Mouse (Mus musculus) forebrain, embryonic 15.5 days (tissue): ENCODE measurements around the gene Lmna. TPM values are rescaled to one million over a fixed set of nuclear protein-coding genes. Genes with fewer than 3 reads are reported as not detected.

Experiments
- ATAC-seq: fragments of 200-750 bp; cut with Nextera tagmentation; replicated peaks from 2 replicates; pipeline ENCODE4 v1.8.0; 2017; ENCODE audit warnings: mild to moderate bottlenecking, moderate TSS enrichment, moderate library complexity
- H3K27ac ChIP-seq: fragments of 300-500 bp; sonication (generic); replicated peaks from 2 replicates; pipeline ENCODE4 v1.5.1; 2015; ENCODE audit warnings: mild to moderate bottlenecking, inconsistent platforms
- H3K27me3 ChIP-seq: fragments of 300-500 bp; sonication (generic); 2 replicates; pipeline ENCODE4 v1.6.1; 2015; ENCODE audit warnings: inconsistent platforms
- H3K36me3 ChIP-seq: fragments of 300-500 bp; sonication (generic); 2 replicates; pipeline ENCODE4 v1.6.1; 2015; ENCODE audit warnings: mild to moderate bottlenecking, inconsistent platforms
- H3K4me1 ChIP-seq: fragments of 300-500 bp; sonication (generic); 2 replicates; pipeline ENCODE4 v1.6.1; 2015; ENCODE audit warnings: inconsistent platforms
- H3K4me2 ChIP-seq: fragments of 300-500 bp; sonication (generic); replicated peaks from 2 replicates; pipeline ENCODE4 v1.6.1; 2015; ENCODE audit warnings: mild to moderate bottlenecking, inconsistent platforms
- H3K4me3 ChIP-seq: fragments of 300-500 bp; sonication (generic); 2 replicates; pipeline ENCODE4 v1.5.1; 2015; ENCODE audit warnings: mild to moderate bottlenecking, inconsistent platforms
- H3K9ac ChIP-seq: fragments of 300-500 bp; sonication (generic); replicated peaks from 2 replicates; pipeline ENCODE4 v1.6.1; 2015; ENCODE audit warnings: mild to moderate bottlenecking, inconsistent platforms
- H3K9me3 ChIP-seq: fragments of 300-500 bp; sonication (generic); 2 replicates; pipeline ENCODE4 v1.6.1; 2016; ENCODE audit warnings: inconsistent platforms
- WGBS: fragments of 180-500 bp; shearing (Covaris S2); methylation state at CpG from one replicate; pipeline ENCODE4 v1.1.7; 2015; ENCODE audit warnings: mixed read lengths; 5-methylcytosine and 5-hydroxymethylcytosine counted together
- polyA plus RNA-seq: library from polyadenylated mRNA; unstranded; fragments of >200 nt; fragmentation: Nextera tagmentation; extraction: Ambion mirVana; gene quantifications from 2 replicates; pipeline ENCODE4 v1.2.1, GENCODE M21; 2015

The Lmna gene
- polyA plus RNA-seq, 1 experiment from 2014 or later, result 27.5 TPM

GRCm38 (mm10) chr3:88546674-88547418 is 37.1 kb upstream of the Lmna start:
- ATAC-seq, result no peak
- WGBS, result 78% methylated on average over 6 of the region's 6 CpGs
- no peak overlapping the region for H3K4me3 ChIP-seq

GRCm38 (mm10) chr3:88544955-88545591 is 35.3 kb upstream of the Lmna start:
- H3K4me2 ChIP-seq, result no peak overlapping the region
- no peak overlapping the region for H3K27ac ChIP-seq
- ATAC-seq, result no peak
- 67% methylated on average over 20 of the region's 20 CpGs for WGBS
- H3K4me3 ChIP-seq, result no peak overlapping the region
- no peak overlapping the region for H3K9ac ChIP-seq
- H3K9me3 ChIP-seq, result no peaks in the 10 kb centered on the region
- peaks cover 25% of the 10 kb centered on the region for H3K4me1 ChIP-seq
- peaks cover 7% of the 10 kb centered on the region; the same call in 1 of the 2 replicates for H3K36me3 ChIP-seq
- no peaks in the 10 kb centered on the region for H3K27me3 ChIP-seq

More at GRCm38 (mm10) chr3:88546674-88547418, 37.1 kb upstream of the Lmna start:
- Histone ChIP-seq H3K9ac (no peak overlapping the region), H3K27ac (no peak overlapping the region), H3K27me3 (no peaks in the 10 kb centered on the region), H3K4me2 (no peak overlapping the region), H3K4me1 (peaks cover 13% of the 10 kb centered on the region), H3K9me3 (no peaks in the 10 kb centered on the region), H3K36me3 (no peaks in the 10 kb centered on the region; the same call in 1 of the 2 replicates)

- H3K9ac ChIP-seq, result no peak overlapping the region
Observed at GRCm38 (mm10) chr3:88544514-88544913, 34.8 kb upstream of the Lmna start.

GRCm38 (mm10) chr3:88543651-88544410 is 34.1 kb upstream of the Lmna start:
- no peaks in the 10 kb centered on the region for H3K9me3 ChIP-seq
- 75% methylated on average over 5 of the region's 5 CpGs for WGBS
- no peaks in the 10 kb centered on the region for H3K27me3 ChIP-seq
- ATAC-seq, result no peak
- H3K27ac ChIP-seq, result no peak overlapping the region
- H3K9ac ChIP-seq, result no peak overlapping the region
- H3K4me3 ChIP-seq, result no peak overlapping the region
- peaks cover 35% of the 10 kb centered on the region for H3K4me1 ChIP-seq
- H3K36me3 ChIP-seq, result peaks cover 11% of the 10 kb centered on the region; the same call in 1 of the 2 replicates
- H3K4me2 ChIP-seq, result no peak overlapping the region

More at GRCm38 (mm10) chr3:88544514-88544913, 34.8 kb upstream of the Lmna start:
- Histone ChIP-seq H3K4me1 (peaks cover 30% of the 10 kb centered on the region), H3K9me3 (no peaks in the 10 kb centered on the region), H3K27me3 (no peaks in the 10 kb centered on the region), H3K27ac (no peak overlapping the region), H3K36me3 (peaks cover 8% of the 10 kb centered on the region; the same call in 1 of the 2 replicates), H3K4me3 (no peak overlapping the region), H3K4me2 (no peak overlapping the region)
- ATAC-seq, result no peak
- WGBS, result 38% methylated on average over 5 of the region's 5 CpGs

- Histone ChIP-seq H3K27me3 (no peaks in the 10 kb centered on the region), H3K9ac (no peak overlapping the region), H3K9me3 (no peaks in the 10 kb centered on the region), H3K36me3 (peaks cover 18% of the 10 kb centered on the region), H3K4me1 (peaks cover 41% of the 10 kb centered on the region), H3K4me3 (no peak overlapping the region), H3K4me2 (no peak overlapping the region), H3K27ac (no peak overlapping the region)
- no peak for ATAC-seq
- 91% methylated on average over 8 of the region's 8 CpGs for WGBS
Observed at GRCm38 (mm10) chr3:88543174-88543573, 33.4 kb upstream of the Lmna start.

GRCm38 (mm10) chr3:88542486-88542885 is 32.7 kb upstream of the Lmna start:
- Histone ChIP-seq H3K27ac (peak overlapping the region; percentile 51), H3K4me2 (no peak overlapping the region), H3K36me3 (peaks cover 25% of the 10 kb centered on the region), H3K9ac (no peak overlapping the region), H3K9me3 (no peaks in the 10 kb centered on the region), H3K27me3 (no peaks in the 10 kb centered on the region), H3K4me3 (no peak overlapping the region), H3K4me1 (peaks cover 48% of the 10 kb centered on the region)
- no peak for ATAC-seq
- WGBS, result 63% methylated on average over 4 of the region's 4 CpGs

GRCm38 (mm10) chr3:88541622-88542401 is 32.1 kb upstream of the Lmna start:
- Histone ChIP-seq H3K4me3 (no peak overlapping the region), H3K27ac (peak overlapping the region; percentile 51), H3K4me2 (no peak overlapping the region), H3K9me3 (no peaks in the 10 kb centered on the region), H3K4me1 (peaks cover 55% of the 10 kb centered on the region), H3K36me3 (peaks cover 31% of the 10 kb centered on the region), H3K27me3 (no peaks in the 10 kb centered on the region), H3K9ac (no peak overlapping the region)
- WGBS, result 43% methylated on average over 6 of the region's 7 CpGs
- peak; percentile 54 for ATAC-seq

- H3K9ac ChIP-seq, result no peak overlapping the region
- ATAC-seq, result no peak
- H3K27me3 ChIP-seq, result no peaks in the 10 kb centered on the region
- H3K4me2 ChIP-seq, result no peak overlapping the region
- peak overlapping the region; percentile 51 for H3K27ac ChIP-seq
- no peak overlapping the region for H3K4me3 ChIP-seq
- H3K4me1 ChIP-seq, result peaks cover 72% of the 10 kb centered on the region
- 42% methylated on average over 5 of the region's 5 CpGs for WGBS
- H3K36me3 ChIP-seq, result peaks cover 40% of the 10 kb centered on the region
- no peaks in the 10 kb centered on the region for H3K9me3 ChIP-seq
Observed at GRCm38 (mm10) chr3:88540085-88540484, 30.3 kb upstream of the Lmna start.

GRCm38 (mm10) chr3:88539397-88539796 is 29.6 kb upstream of the Lmna start:
- H3K36me3 ChIP-seq, result peaks cover 40% of the 10 kb centered on the region
- peak overlapping the region; percentile 61 for H3K27ac ChIP-seq
- no peak overlapping the region for H3K4me2 ChIP-seq
- H3K9ac ChIP-seq, result peak overlapping the region; percentile 34; the same call in 1 of the 2 replicates
- 0% methylated on average over 3 of the region's 3 CpGs for WGBS
- ATAC-seq, result no peak
- no peaks in the 10 kb centered on the region for H3K27me3 ChIP-seq
- H3K4me3 ChIP-seq, result no peak overlapping the region
- peaks cover 79% of the 10 kb centered on the region for H3K4me1 ChIP-seq
- H3K9me3 ChIP-seq, result no peaks in the 10 kb centered on the region

GRCm38 (mm10) chr3:88538271-88539145 is 28.8 kb upstream of the Lmna start:
- Histone ChIP-seq H3K27me3 (no peaks in the 10 kb centered on the region), H3K36me3 (peaks cover 40% of the 10 kb centered on the region), H3K4me1 (peaks cover 86% of the 10 kb centered on the region), H3K4me3 (peak overlapping the region; percentile 6; the same call in 1 of the 2 replicates), H3K9me3 (no peaks in the 10 kb centered on the region), H3K27ac (peak overlapping the region; percentile 64), H3K4me2 (peak overlapping the region; percentile 93), H3K9ac (peak overlapping the region; percentile 18)
- 15% methylated on average over 9 of the region's 9 CpGs for WGBS
- no peak for ATAC-seq

GRCm38 (mm10) chr3:88537146-88537545 is 27.4 kb upstream of the Lmna start:
- peak overlapping the region; percentile 93 for H3K4me2 ChIP-seq
- H3K4me3 ChIP-seq, result peak overlapping the region; percentile 93
- H3K27me3 ChIP-seq, result no peaks in the 10 kb centered on the region
- peak overlapping the region; percentile 100 for H3K27ac ChIP-seq
- peaks cover 81% of the 10 kb centered on the region for H3K4me1 ChIP-seq
- no peak for ATAC-seq
- H3K9ac ChIP-seq, result peak overlapping the region; percentile 99
- H3K9me3 ChIP-seq, result no peaks in the 10 kb centered on the region
- peaks cover 40% of the 10 kb centered on the region for H3K36me3 ChIP-seq
- WGBS, result 57% methylated on average over 6 of the region's 6 CpGs
